Mouse (Mus musculus): Measurements from ENCODE around the gene Zfp146.
A peak's percentile ranks its signal among the peaks of the same experiment; 100 is the strongest.
"Not testable (repeated sequence)": the region's sequence is repeated elsewhere in the genome, so short reads cannot be mapped to it uniquely, and the experiment has no call there.

Zfp146 gene

GRCm38 (mm10) chr7:30189116-30189491 is 19.6 kb upstream of the Zfp146 start:
- no peak for DNase-seq (ENCODE audit: low read depth)

DNA sequence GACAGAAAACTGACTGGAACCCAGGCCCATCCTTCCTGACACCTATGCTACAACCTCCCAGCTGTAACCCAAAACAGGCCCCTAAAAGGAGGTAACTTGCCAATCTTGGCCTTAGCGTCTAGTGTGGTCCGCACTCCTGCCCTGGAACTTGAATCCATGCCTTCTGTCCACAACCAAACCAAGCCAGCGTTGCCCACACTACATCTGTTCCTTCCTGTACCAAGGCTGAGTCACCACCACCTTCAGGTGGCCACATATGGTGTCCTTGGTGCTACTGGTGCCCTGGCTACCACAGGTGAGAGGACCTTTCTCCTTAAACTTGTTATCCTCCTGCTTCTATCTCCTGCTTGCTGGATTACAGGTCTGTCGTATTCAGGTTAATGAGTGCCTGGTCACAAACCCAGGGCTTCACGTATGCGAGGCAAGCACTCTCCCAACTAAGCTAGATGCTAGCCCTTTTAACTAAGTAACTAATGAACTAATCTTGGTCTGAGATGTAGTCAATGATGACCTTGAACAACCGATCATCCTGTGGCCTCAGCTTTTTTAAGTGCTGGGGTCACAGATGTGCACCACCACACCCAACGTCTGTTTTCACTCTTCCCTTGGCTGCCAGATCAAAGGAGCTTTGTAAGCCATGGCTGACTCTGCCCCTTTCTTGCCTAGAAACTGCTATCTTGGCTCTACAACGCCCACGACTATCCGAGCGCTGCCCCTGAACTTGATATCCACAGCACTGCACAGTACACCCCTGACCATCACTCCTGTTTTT is 19.0 kb upstream of the Zfp146 start:
- DNase-seq (ENCODE audit: low read depth): no peak

- no peak for DNase-seq (ENCODE audit: low read depth)
These were observed 15.2 kb upstream of the Zfp146 start for GRCm38 (mm10) chr7:30184641-30185348.

DNA sequence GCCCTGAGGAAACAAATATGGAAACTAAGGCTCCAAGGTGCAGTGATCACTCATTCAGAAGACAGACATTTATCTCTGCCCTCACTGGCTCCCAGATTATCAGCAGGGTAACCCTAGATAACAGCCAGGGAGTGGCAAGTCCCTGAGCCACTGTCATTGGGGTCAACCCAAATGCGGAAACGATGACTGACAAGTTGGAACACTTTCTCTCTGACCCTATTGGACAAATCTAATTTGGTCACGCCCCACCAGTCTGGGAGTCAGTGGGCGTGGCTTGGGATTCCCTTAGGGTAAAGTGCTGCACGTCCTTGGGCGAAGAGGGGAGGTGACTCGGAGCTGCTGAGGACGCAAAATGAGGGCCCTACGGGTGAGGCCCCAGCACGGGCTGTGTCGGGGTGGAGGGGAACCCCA is 14.3 kb upstream of the Zfp146 start, which contains the start of gene Cox7a1:
TSS of gene Cox7a1 (plus strand) at position 266 of the 411 bp plus-strand sequence.
- peak; percentile 66 for DNase-seq (ENCODE audit: low read depth)

- DNase-seq (ENCODE audit: low read depth): not testable (repeated sequence)
These were observed 13.6 kb upstream of the Zfp146 start for GRCm38 (mm10) chr7:30183189-30183588.

- not testable (repeated sequence) for DNase-seq (ENCODE audit: low read depth)
These were observed 12.4 kb upstream of the Zfp146 start for GRCm38 (mm10) chr7:30181929-30182328.

DNA sequence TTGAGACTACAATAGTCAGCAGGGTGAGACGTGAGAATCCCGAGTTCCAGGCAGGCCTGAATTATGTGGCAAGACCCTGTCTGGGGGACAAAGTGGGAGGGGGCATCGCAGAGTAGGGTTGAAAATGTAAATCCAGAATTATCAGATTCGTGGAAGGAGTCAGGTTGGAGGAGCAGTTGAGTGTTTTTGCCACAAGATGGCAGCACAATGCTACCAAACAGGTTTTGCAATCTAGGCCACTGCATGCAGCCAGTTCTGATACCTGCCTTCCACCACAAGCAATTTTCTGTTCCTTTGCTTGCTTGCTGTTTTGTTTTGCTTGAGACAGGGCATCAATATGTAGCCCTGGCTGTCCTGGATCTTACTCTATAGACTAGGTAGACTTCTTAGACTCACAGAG is 11.8 kb upstream of the Zfp146 start:
- DNase-seq (ENCODE audit: low read depth): peak; percentile 90

DNA sequence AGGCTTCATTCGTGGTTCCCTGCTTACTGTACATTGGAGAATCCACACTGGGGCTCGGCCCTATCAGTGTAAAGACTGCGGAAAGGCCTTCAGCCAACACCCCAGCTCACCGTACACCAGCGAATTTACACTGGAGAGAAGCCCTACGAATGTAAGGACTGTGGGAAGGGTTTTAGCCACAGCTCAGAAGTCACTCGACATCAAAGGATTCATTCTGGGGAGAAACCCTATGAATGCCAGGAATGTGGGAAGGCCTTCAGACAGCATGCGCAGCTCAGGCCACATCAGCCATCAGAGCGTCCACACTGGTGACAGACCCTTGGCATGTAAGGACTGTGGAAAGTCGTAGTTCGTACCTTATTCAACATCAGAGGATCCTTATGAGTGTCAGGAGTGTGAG is 8.7 kb upstream of the Zfp146 start:
- no peak for DNase-seq (ENCODE audit: low read depth)

GRCm38 (mm10) chr7:30176474-30176873 is 6.9 kb upstream of the Zfp146 start:
- peak; percentile 53 for DNase-seq (ENCODE audit: low read depth)

GRCm38 (mm10) chr7:30170283-30170951 is 867 bp upstream of the Zfp146 start:
- DNase-seq (ENCODE audit: low read depth): no peak

- DNase-seq (ENCODE audit: low read depth): no peak
These were observed 502 bp downstream of the Zfp146 start for GRCm38 (mm10) chr7:30168914-30169582.

DNA sequence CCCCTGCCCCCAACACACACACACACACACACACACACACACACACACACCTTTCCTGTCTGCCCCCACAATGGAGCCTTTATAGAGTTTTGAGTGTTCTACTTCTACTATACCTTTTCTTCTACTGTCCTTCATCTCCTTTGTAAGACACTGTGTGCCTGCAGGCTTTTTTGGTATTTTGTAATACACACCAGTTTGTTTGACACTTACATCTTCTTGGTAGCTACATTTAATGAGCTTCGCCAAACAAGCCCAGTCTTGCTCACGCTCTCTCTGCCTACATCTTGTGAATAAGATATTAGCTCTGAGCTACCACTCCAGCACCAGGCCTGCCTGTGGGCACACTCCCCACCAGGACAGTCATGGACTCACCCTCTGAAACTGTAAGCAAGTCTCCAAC is 4.8 kb downstream of the Zfp146 start:
- no peak for DNase-seq (ENCODE audit: low read depth)

DNA sequence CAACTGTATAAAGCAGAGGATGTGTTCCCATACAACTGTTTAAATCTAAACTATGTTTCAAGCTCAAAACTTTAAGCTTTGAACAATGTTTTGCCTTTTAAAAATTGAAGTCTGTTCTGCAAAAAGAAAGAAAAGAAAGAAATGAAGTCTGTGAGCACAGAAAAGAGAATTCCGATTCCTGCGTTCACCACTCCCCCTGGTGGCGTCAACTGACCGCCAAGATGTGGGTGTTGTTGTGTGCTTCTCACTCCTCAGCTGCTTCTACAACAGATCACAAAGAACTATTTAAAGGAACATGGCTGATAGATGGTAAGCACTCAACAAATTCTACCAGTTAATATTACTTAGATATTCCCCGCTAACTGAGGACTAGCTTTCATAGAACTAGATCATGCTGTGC is 6.4 kb downstream of the Zfp146 start:
- DNase-seq (ENCODE audit: low read depth): no peak

GRCm38 (mm10) chr7:30155507-30155906 is 14.0 kb downstream of the Zfp146 start:
- no peak for DNase-seq (ENCODE audit: low read depth)

DNA sequence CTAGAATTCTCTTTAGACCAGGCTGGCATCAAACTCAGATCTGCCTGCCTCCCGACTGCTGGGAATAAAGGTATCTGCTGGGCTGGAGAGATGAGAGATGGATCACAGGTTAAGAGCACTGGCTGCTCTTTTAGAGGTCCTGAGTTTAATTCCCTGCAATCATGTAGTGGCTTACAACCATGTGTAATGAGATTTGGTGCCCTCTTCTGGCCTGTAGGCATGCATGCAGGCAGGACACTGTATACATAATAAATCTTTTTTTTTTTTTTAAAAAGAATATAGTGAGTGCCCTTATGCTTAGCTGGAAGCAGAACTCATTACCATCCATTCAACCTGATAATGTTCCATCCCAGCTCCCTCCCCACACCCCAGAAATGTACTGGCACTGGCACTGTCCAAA is 15.5 kb downstream of the Zfp146 start:
- DNase-seq (ENCODE audit: low read depth): no peak

DNA sequence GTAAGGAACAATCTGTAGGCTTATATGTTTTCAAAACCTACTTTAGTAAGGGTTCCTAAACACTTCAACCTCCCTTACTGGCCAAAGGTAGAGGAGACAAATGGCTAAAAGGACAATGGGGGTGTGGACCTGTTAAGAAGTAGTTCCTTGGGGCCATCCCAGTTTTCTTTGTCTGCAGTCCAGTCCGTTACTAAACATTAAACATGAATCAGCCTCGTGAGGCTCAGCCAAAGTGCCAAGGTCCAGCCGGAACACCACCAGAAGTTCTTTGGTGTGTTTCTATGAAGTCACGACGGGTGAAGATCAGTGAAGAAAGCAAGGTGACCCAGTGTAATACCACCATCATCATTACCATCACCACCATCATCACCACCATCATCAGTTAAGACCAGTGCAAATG is 22.5 kb downstream of the Zfp146 start:
- DNase-seq (ENCODE audit: low read depth): no peak

DNA sequence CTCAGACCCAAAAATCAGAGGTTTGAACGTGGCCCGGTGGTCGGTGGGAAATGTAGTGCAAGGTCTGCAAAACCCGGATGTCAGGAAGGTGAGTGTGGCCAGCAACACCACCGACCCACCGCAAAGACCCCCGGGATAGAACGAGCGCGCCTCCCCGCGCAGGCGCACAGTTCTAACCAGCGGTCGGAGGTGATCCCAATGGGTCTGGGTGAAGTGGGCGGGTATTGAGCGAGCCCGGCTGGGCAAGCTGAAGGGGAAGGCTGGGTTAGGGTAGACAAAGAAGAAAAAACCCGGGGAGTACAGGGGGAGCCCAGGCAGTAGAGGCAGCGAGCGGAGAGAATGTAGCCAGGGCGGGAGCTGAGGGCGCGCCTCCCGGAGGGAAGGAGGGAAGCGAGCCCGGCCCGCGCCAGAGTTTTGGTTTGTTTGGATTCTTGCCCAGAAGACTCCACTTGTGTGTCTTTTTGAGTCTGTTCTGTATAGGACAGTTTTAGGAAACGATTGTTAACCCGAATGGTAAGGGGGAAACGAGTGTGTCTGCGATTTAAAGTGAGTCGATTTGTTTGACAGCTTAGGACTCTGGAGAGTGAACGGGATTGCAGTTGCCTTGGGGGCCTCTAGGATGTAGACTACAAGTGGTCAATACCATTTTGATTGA is 25.9 kb downstream of the Zfp146 start:
- DNase-seq (ENCODE audit: low read depth): no peak

- DNase-seq (ENCODE audit: low read depth): no peak
These were observed 26.4 kb downstream of the Zfp146 start for GRCm38 (mm10) chr7:30143170-30143554.

DNA sequence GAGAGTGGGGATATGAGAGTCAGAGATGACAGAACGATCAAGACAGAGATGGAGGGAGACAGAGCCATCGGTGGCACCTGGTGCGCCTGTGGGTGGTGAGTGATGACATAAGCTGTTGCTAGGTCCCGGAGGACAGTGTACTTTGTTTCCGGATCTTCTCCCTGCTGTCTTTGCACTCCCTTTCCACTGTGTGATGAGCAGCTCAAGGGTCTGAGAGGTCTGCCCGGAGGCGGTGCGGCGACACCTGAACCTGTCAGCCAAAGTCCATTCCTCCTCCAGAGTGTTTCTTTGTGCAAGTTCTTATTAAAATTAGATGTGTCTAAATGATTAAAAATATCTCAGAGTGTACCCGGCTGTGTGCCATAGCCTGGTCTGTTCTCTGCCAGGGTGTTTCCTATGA is 32.7 kb downstream of the Zfp146 start:
- DNase-seq (ENCODE audit: low read depth): no peak

DNA sequence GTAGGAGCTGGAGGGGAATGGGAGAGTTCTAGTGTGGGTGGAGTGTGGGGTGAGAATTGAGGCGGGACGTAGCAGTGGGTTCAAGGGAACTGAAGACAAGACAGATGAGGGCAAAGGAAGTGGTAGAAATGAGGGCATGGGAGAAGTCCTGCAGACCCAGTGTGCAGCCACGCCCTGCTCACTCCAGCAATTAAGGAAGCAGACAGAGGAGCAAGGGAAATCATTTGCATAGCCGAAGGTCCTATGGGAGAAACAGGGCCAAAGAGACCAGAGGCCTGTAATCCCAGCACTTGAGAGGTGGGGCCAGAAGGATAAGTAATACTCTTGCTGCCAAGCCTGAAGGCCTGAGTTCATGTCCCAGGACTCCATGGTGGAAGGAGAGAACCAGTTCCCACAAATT is 37.2 kb downstream of the Zfp146 start:
- no peak for DNase-seq (ENCODE audit: low read depth)

GRCm38 (mm10) chr7:30129900-30130299 is 39.6 kb downstream of the Zfp146 start:
- DNase-seq (ENCODE audit: low read depth): no peak

- no peak for DNase-seq (ENCODE audit: low read depth)
These were observed 47.4 kb downstream of the Zfp146 start for GRCm38 (mm10) chr7:30122188-30122530.

All from naive thymus-derived CD4-positive, alpha-beta T cell, adult 2 months (primary cell).